10 mouse cellular contexts compared by ENCODE assay signal in genomic region chr13:12057357-12057771, GRCm38 (mm10). TPM values are rescaled to one million over a fixed set of nuclear protein-coding genes. Genes with fewer than 3 reads are reported as not detected.
A peak's percentile ranks its signal among the peaks of the same experiment; 100 is the strongest.
DNase-seq lines count a peak whose midpoint lies in the region; ATAC-seq and TF ChIP-seq lines count a peak whose summit lies in the region.
"Had no signal": no experiment of that assay in that cellular context is flagged by ENCODE, and none has a peak within 500 bp of the region (broad histone marks: within the 10 kb centered on the region; RNA-seq: fewer than 3 reads in every experiment).

No protein-coding gene starts in this region.

- dilution Hi-C loops in CH12.LX (cut with MboI; ENCODE audit: extremely low pct_ligation_motif_present, extremely low pct_unique_long_range_greater_than_20kb, low sequenced_read_pairs) = no loop called here

- no peaks in the 10 kb centered on the region for H3K9me3 ChIP-seq in heart, embryonic 13.5 days
- H3K9me3 ChIP-seq in CH12.LX (replicated peaks; ENCODE audit: low read length) = no peaks in the 10 kb centered on the region
- H3K9me3 ChIP-seq in intestine, embryonic 14.5 days (ENCODE audit: control insufficient read depth, low read length) = no peaks in the 10 kb centered on the region

- no peak for ATAC-seq in heart, embryonic 13.5 days (ENCODE audit: extremely low read depth, insufficient number of reproducible peaks, low FRiP score, low TSS enrichment)
- ATAC-seq in intestine, embryonic 14.5 days (replicated peaks; ENCODE audit: low FRiP score, low TSS enrichment, low read depth) = peak; percentile 76
- ATAC-seq: Patski had no signal

- no peaks in the 10 kb centered on the region for H3K79me2 ChIP-seq in CH12.LX (replicated peaks; ENCODE audit: control insufficient read depth, extremely low read depth, insufficient read depth, poor library complexity, severe bottlenecking)

- WGBS in heart, embryonic 13.5 days = 26% methylated on average over 8 of the region's 8 CpGs
- whole genome bisulfite sequencing in intestine, embryonic 14.5 days = 36% methylated on average over 8 of the region's 8 CpGs

- peak; percentile 9 for TF ChIP-seq RAD21 in CH12.LX (IDR thresholded peaks at IDR 0.05; ENCODE audit: low read depth, low read length)

- DNase-seq in heart, adult 11 months = no peak
- no peak for DNase-seq in CH12.LX (ENCODE audit: extremely low read depth)
- DNase-seq in brain, adult 2 months (ENCODE audit: low read depth, low spot score) = peak; percentile 64
- no peak for DNase-seq in intestine, embryonic 14.5 days (ENCODE audit: low spot score)
- no peak for DNase-seq in frontal cortex, postnatal 14 days (ENCODE audit: low spot score in 2 of 2)
- DNase-seq in layer of hippocampus, postnatal 25 days (ENCODE audit: extremely low spot score in 1 of 2, low spot score in 1 of 2) = no peak
- DNase-seq in gastrocnemius, postnatal 36 days = no peak

- no peak overlapping the region for H3K4me3 ChIP-seq in heart, embryonic 13.5 days
- no peak overlapping the region for H3K4me3 ChIP-seq in CH12.LX (replicated peaks in 1 of 3; ENCODE audit: low read depth in 2 of 3, low read length in 2 of 3, poor library complexity in 1 of 3)
- no peak overlapping the region for H3K4me3 ChIP-seq in intestine, embryonic 14.5 days (ENCODE audit: low read depth, low read length)
- H3K4me3 ChIP-seq: embryonic facial prominence, embryonic 13.5 days had no signal

- H3K9ac ChIP-seq in heart, embryonic 13.5 days = peak overlapping the region; percentile 12; the same call in 1 of the 2 replicates
- H3K9ac ChIP-seq in CH12.LX (ENCODE audit: insufficient read depth, low read depth) = no peak overlapping the region
- H3K9ac ChIP-seq in intestine, embryonic 14.5 days (ENCODE audit: low read length) = no peak overlapping the region
- H3K9ac ChIP-seq: embryonic facial prominence, embryonic 13.5 days had no signal

- TF ChIP-seq POLR2A in CH12.LX (IDR thresholded peaks at IDR 0.05; ENCODE audit: low read depth, low read length) = no peak

- intact Hi-C loops in gastrocnemius, postnatal 36 days (cut with DNase I) = loop anchor here (2.0 kb wide), 1 partner anchor 49 kb away; the partner anchor contains the start of gene Ryr2

- in situ Hi-C loops in CH12.LX (cut with MboI; ENCODE audit: low pct_ligation_motif_present, low pct_unique_long_range_greater_than_20kb, low sequenced_read_pairs) = no loop called here

- H3K36me3 ChIP-seq in heart, embryonic 13.5 days = peaks cover 9% of the 10 kb centered on the region
- H3K36me3 ChIP-seq in CH12.LX (replicated peaks in 1 of 2; ENCODE audit: control insufficient read depth in 1 of 2, insufficient read depth in 1 of 2, low read length in 1 of 2) = no peaks in the 10 kb centered on the region
- no peaks in the 10 kb centered on the region for H3K36me3 ChIP-seq in intestine, embryonic 14.5 days (ENCODE audit: control insufficient read depth, insufficient read depth, low read length)
- H3K36me3 ChIP-seq: embryonic facial prominence, embryonic 13.5 days had no signal

- TF ChIP-seq CTCF in CH12.LX (conservative IDR thresholded peaks at IDR 0.05 in 1 of 2, IDR thresholded peaks at IDR 0.05 in 1 of 2; ENCODE audit: low read depth in 2 of 2, low read length in 2 of 2) = peak in 1 of 2 experiments; percentile 41; a peak in 2 of 4 replicates

- 0 out of 2 replicates have a peak overlapping the region, but pooled peaks have one; percentile 25 for H3K27ac ChIP-seq in heart, embryonic 13.5 days (replicated peaks)
- H3K27ac ChIP-seq in CH12.LX (ENCODE audit: insufficient read depth, low read depth) = no peak overlapping the region
- H3K27ac ChIP-seq in intestine, embryonic 14.5 days (ENCODE audit: low read depth) = no peak overlapping the region
- H3K27ac ChIP-seq: embryonic facial prominence, embryonic 13.5 days had no signal

- H3K4me2 ChIP-seq in heart, embryonic 13.5 days = 0 out of 2 replicates have a peak overlapping the region, but pooled peaks have one; percentile 1
- H3K4me2 ChIP-seq in CH12.LX (ENCODE audit: insufficient read depth, low read depth, poor library complexity, severe bottlenecking) = no peak overlapping the region
- no peak overlapping the region for H3K4me2 ChIP-seq in intestine, embryonic 14.5 days (ENCODE audit: low read length)
- H3K4me2 ChIP-seq: embryonic facial prominence, embryonic 13.5 days had no signal

- no peak for TF ChIP-seq EP300 in CH12.LX (IDR thresholded peaks at IDR 0.05; ENCODE audit: low read length)

- H3K27me3 ChIP-seq in heart, embryonic 13.5 days (replicated peaks) = no peaks in the 10 kb centered on the region
- no peaks in the 10 kb centered on the region for H3K27me3 ChIP-seq in CH12.LX (replicated peaks)
- no peaks in the 10 kb centered on the region for H3K27me3 ChIP-seq in intestine, embryonic 14.5 days (replicated peaks; ENCODE audit: control insufficient read depth, insufficient read depth, low read length)
- H3K27me3 ChIP-seq: embryonic facial prominence, embryonic 13.5 days had no signal

- H3K4me1 ChIP-seq in heart, embryonic 13.5 days = peaks cover 76% of the 10 kb centered on the region
- H3K4me1 ChIP-seq in CH12.LX (ENCODE audit: control insufficient read depth in 1 of 2, insufficient read depth in 2 of 2) = no peaks in the 10 kb centered on the region; a peak in 1 of 4 replicates
- H3K4me1 ChIP-seq in intestine, embryonic 14.5 days (replicated peaks; ENCODE audit: control insufficient read depth, insufficient read depth, low read length) = no peaks in the 10 kb centered on the region; the same call in 1 of the 2 replicates
- H3K4me1 ChIP-seq: embryonic facial prominence, embryonic 13.5 days had no signal

TF ChIP-seq in CH12.LX, 34 proteins besides CTCF, POLR2A, EP300 and RAD21:
- TF ChIP-seq ZNF384 (IDR thresholded peaks at IDR 0.05; ENCODE audit: low read depth, low read length) = no peak
- TF ChIP-seq MAZ (IDR thresholded peaks at IDR 0.05; ENCODE audit: low read depth, low read length) = no peak
- TF ChIP-seq SMC3 (IDR thresholded peaks at IDR 0.05; ENCODE audit: low read depth, low read length) = peak; percentile 10; the same call in 1 of the 2 replicates

RNA-seq across cellular contexts. Expression of gene Ryr2, which starts 49.4 kb away (rescaled TPM):
- 20.9 and 22.5 TPM in 2 replicates for polyA plus RNA-seq in heart, embryonic 13.5 days (2015; fragmentation: Nextera tagmentation; extraction: Ambion mirVana)
- 0.13 TPM in 1 of 2 replicates, not detected in the other for total RNA-seq in CH12.LX (2012; rRNA removed)
- not detected in 2 replicates for total RNA-seq in CH12.LX (2014; rRNA removed)
- polyA plus RNA-seq in CH12.LX (2012; ENCODE audit: insufficient read length, low read depth) = 0.11 and 0.37 TPM in 2 replicates
- 1.8 and 2.4 TPM in 2 replicates for polyA plus RNA-seq in intestine, embryonic 14.5 days (2014; fragmentation: Nextera tagmentation; extraction: Ambion mirVana)
- 100 to 1,000 TPM; 175 to 248 TPM for total RNA-seq in layer of hippocampus, postnatal 25 days (2021)
- under 1 TPM; 0.10 to 0.12 TPM for total RNA-seq in gastrocnemius, postnatal 36 days (2021)
- polyA plus RNA-seq: Patski had no signal

Comparison
In these comparisons a context has a peak if more than half of its experiments do, and no peak if none do; other contexts are left out.
1. RNA of gene Ryr2, which starts 49.4 kb away (total RNA-seq): 175 to 248 TPM in layer of hippocampus, postnatal 25 days; 0.13 TPM in CH12.LX and 0.10 to 0.12 TPM in gastrocnemius, postnatal 36 days; every median in the first group is over 100 times any median in the second.